Mouse (Mus musculus): ENCODE data around the gene Rps21. TPM values are rescaled to one million over a fixed set of nuclear protein-coding genes. Genes with fewer than 3 reads are reported as not detected.

The Rps21 gene
- polyA plus RNA-seq, 1 experiment from 2014 or later, result 637 TPM

- no peak; the same call in 1 of the 2 replicates for ATAC-seq (replicated peaks; ENCODE audit: low FRiP score)
- Histone ChIP-seq H3K4me2 (no peak overlapping the region), H3K27me3 (no peaks in the 10 kb centered on the region), H3K9me3 (replicated peaks) (no peaks in the 10 kb centered on the region), H3K36me3 (no peaks in the 10 kb centered on the region), H3K9ac (no peak overlapping the region), H3K27ac (no peak overlapping the region), H3K4me3 (replicated peaks) (no peak overlapping the region), H3K4me1 (peaks cover 10% of the 10 kb centered on the region; the same call in 1 of the 2 replicates)
- WGBS, result 41% methylated on average over 12 of the region's 12 CpGs
Measured at GRCm38 (mm10) chr2:180303468-180303867, 46.3 kb downstream of the Rps21 start.

- Histone ChIP-seq H3K27me3 (no peaks in the 10 kb centered on the region), H3K9ac (no peak overlapping the region), H3K36me3 (no peaks in the 10 kb centered on the region), H3K9me3 (replicated peaks) (no peaks in the 10 kb centered on the region), H3K4me3 (replicated peaks) (no peak overlapping the region), H3K4me2 (no peak overlapping the region), H3K27ac (no peak overlapping the region), H3K4me1 (peaks cover 10% of the 10 kb centered on the region; the same call in 1 of the 2 replicates)
- WGBS, result 60% methylated on average over 4 of the region's 4 CpGs
- ATAC-seq (replicated peaks; ENCODE audit: low FRiP score), result no peak
Measured at GRCm38 (mm10) chr2:180304554-180304953, 47.4 kb downstream of the Rps21 start.

GRCm38 (mm10) chr2:180305490-180305889 lies 48.3 kb downstream of the Rps21 start:
- no peak overlapping the region for H3K27ac ChIP-seq
- H3K4me1 ChIP-seq, result peaks cover 8% of the 10 kb centered on the region; the same call in 1 of the 2 replicates
- no peak for ATAC-seq (replicated peaks; ENCODE audit: low FRiP score)
- H3K9ac ChIP-seq, result no peak overlapping the region
- WGBS, result 75% methylated on average over 3 of the region's 3 CpGs
- no peak overlapping the region for H3K4me3 ChIP-seq (replicated peaks)
- no peaks in the 10 kb centered on the region for H3K27me3 ChIP-seq
- H3K4me2 ChIP-seq, result no peak overlapping the region
- H3K36me3 ChIP-seq, result no peaks in the 10 kb centered on the region
- no peaks in the 10 kb centered on the region for H3K9me3 ChIP-seq (replicated peaks)

GRCm38 (mm10) chr2:180306009-180306408 lies 48.8 kb downstream of the Rps21 start:
- Histone ChIP-seq H3K9ac (no peak overlapping the region), H3K36me3 (no peaks in the 10 kb centered on the region), H3K4me1 (peaks cover 7% of the 10 kb centered on the region; the same call in 1 of the 2 replicates), H3K4me3 (replicated peaks) (no peak overlapping the region), H3K4me2 (no peak overlapping the region), H3K27ac (no peak overlapping the region), H3K9me3 (replicated peaks) (no peaks in the 10 kb centered on the region), H3K27me3 (no peaks in the 10 kb centered on the region)
- no peak for ATAC-seq (replicated peaks; ENCODE audit: low FRiP score)
- 75% methylated on average over 2 of the region's 2 CpGs for WGBS

- peaks cover 7% of the 10 kb centered on the region; the same call in 1 of the 2 replicates for H3K4me1 ChIP-seq
- no peak overlapping the region for H3K9ac ChIP-seq
- H3K27me3 ChIP-seq, result no peaks in the 10 kb centered on the region
- no peak overlapping the region for H3K4me3 ChIP-seq (replicated peaks)
- 76% methylated on average over 8 of the region's 8 CpGs for WGBS
- H3K27ac ChIP-seq, result no peak overlapping the region
- H3K36me3 ChIP-seq, result no peaks in the 10 kb centered on the region
- no peak; the same call in 1 of the 2 replicates for ATAC-seq (replicated peaks; ENCODE audit: low FRiP score)
- no peak overlapping the region for H3K4me2 ChIP-seq
- H3K9me3 ChIP-seq (replicated peaks), result no peaks in the 10 kb centered on the region
Measured at GRCm38 (mm10) chr2:180306423-180307168, 49.4 kb downstream of the Rps21 start.

- WGBS, result 52% methylated on average over 2 of the region's 2 CpGs
- Histone ChIP-seq H3K4me3 (replicated peaks) (no peak overlapping the region), H3K4me2 (no peak overlapping the region), H3K36me3 (no peaks in the 10 kb centered on the region), H3K9me3 (replicated peaks) (no peaks in the 10 kb centered on the region), H3K27ac (no peak overlapping the region), H3K27me3 (no peaks in the 10 kb centered on the region), H3K9ac (no peak overlapping the region), H3K4me1 (peaks cover 7% of the 10 kb centered on the region; the same call in 1 of the 2 replicates)
- ATAC-seq (replicated peaks; ENCODE audit: low FRiP score), result no peak
Measured at GRCm38 (mm10) chr2:180307680-180308079, 50.5 kb downstream of the Rps21 start.

Small RNAs within 50 kb of the gene (microRNA-seq; reads per million reads assigned to microRNA genes)
- 0.44 reads per million for gene Mir3091

Other genes starting within 250 kb of the Rps21 start
- 9.5 and 10.1 TPM in 2 replicates for gene Lsm14b, start 232.4 kb upstream of the Rps21 start, polyA plus RNA-seq (2015; fragmentation: Nextera tagmentation; extraction: Ambion mirVana)
- 615 and 646 TPM in 2 replicates for gene Psma7, start 214.9 kb upstream of the Rps21 start, polyA plus RNA-seq (2015; fragmentation: Nextera tagmentation; extraction: Ambion mirVana)
- 6.3 and 6.4 TPM in 2 replicates for gene Ss18l1, start 214.9 kb upstream of the Rps21 start, polyA plus RNA-seq (2015; fragmentation: Nextera tagmentation; extraction: Ambion mirVana)
- 26.4 TPM in 2 replicates for gene Mtg2, start 186.8 kb upstream of the Rps21 start, polyA plus RNA-seq (2015; fragmentation: Nextera tagmentation; extraction: Ambion mirVana)
- gene Hrh3, start 152.9 kb upstream of the Rps21 start, polyA plus RNA-seq (2015; fragmentation: Nextera tagmentation; extraction: Ambion mirVana), result not detected in 2 replicates
- 30.3 and 32.1 TPM in 2 replicates for gene Osbpl2, start 138.1 kb upstream of the Rps21 start, polyA plus RNA-seq (2015; fragmentation: Nextera tagmentation; extraction: Ambion mirVana)
- gene Adrm1, start 85.9 kb upstream of the Rps21 start, polyA plus RNA-seq (2015; fragmentation: Nextera tagmentation; extraction: Ambion mirVana), result 193 and 207 TPM in 2 replicates
- gene Lama5, start 31.5 kb upstream of the Rps21 start, polyA plus RNA-seq (2015; fragmentation: Nextera tagmentation; extraction: Ambion mirVana), result 40.6 and 46.7 TPM in 2 replicates
- 11.8 and 12.3 TPM in 2 replicates for gene Cables2, start 16.1 kb downstream of the Rps21 start, polyA plus RNA-seq (2015; fragmentation: Nextera tagmentation; extraction: Ambion mirVana)
- gene Rbbp8nl, start 32.5 kb downstream of the Rps21 start, polyA plus RNA-seq (2015; fragmentation: Nextera tagmentation; extraction: Ambion mirVana), result 0.84 and 0.87 TPM in 2 replicates
- gene Gata5, start 77.3 kb downstream of the Rps21 start, polyA plus RNA-seq (2015; fragmentation: Nextera tagmentation; extraction: Ambion mirVana), result 3.0 and 4.7 TPM in 2 replicates
- 2.2 and 2.3 TPM in 2 replicates for gene Slco4a1, start 198.9 kb downstream of the Rps21 start, polyA plus RNA-seq (2015; fragmentation: Nextera tagmentation; extraction: Ambion mirVana)
- gene Ntsr1, start 242.6 kb downstream of the Rps21 start, polyA plus RNA-seq (2015; fragmentation: Nextera tagmentation; extraction: Ambion mirVana), result 8.6 and 9.7 TPM in 2 replicates

Data from kidney, embryonic 15.5 days (tissue).